Mouse (Mus musculus): Measurements from ENCODE around the gene Ift20. TPM values are rescaled to one million over a fixed set of nuclear protein-coding genes. Genes with fewer than 3 reads are reported as not detected.
"Not testable (repeated sequence)": the region's sequence is repeated elsewhere in the genome, so short reads cannot be mapped to it uniquely, and the experiment has no call there.

Ift20 gene
- polyA plus RNA-seq, 1 experiment, result 61.6 TPM

GRCm38 (mm10) chr11:78523241-78523955 is 12.8 kb upstream of the Ift20 start:
- peaks cover 6% of the 10 kb centered on the region for H3K36me3 ChIP-seq (ENCODE audit: control insufficient read depth, insufficient read depth, low read length)
- DNase-seq, result no peak
- H3K27me3 ChIP-seq (replicated peaks; ENCODE audit: control insufficient read depth, insufficient read depth, low read length), result no peaks in the 10 kb centered on the region

GRCm38 (mm10) chr11:78524838-78525237 is 11.3 kb upstream of the Ift20 start:
- H3K27me3 ChIP-seq (replicated peaks; ENCODE audit: control insufficient read depth, insufficient read depth, low read length), result no peaks in the 10 kb centered on the region
- DNase-seq, result no peak
- H3K36me3 ChIP-seq (ENCODE audit: control insufficient read depth, insufficient read depth, low read length), result peaks cover 6% of the 10 kb centered on the region
- no peak overlapping the region for H3K4me3 ChIP-seq (ENCODE audit: insufficient read depth, low read depth, low read length)
- TF ChIP-seq POLR2A (IDR thresholded peaks at IDR 0.05; ENCODE audit: low read depth, low read length), result no peak
- TF ChIP-seq CTCF (conservative IDR thresholded peaks at IDR 0.05; ENCODE audit: insufficient read depth, insufficient read length, low read depth, low read length), result no peak
- WGBS, result 77% methylated on average over 2 of the region's 2 CpGs
- H3K27ac ChIP-seq (ENCODE audit: insufficient read depth, low read depth, low read length), result no peak overlapping the region
- peaks cover 9% of the 10 kb centered on the region; the same call in 1 of the 2 replicates for H3K4me1 ChIP-seq (ENCODE audit: control insufficient read depth, insufficient read depth, low read length)

More at GRCm38 (mm10) chr11:78523241-78523955, 12.8 kb upstream of the Ift20 start:
- TF ChIP-seq POLR2A (IDR thresholded peaks at IDR 0.05; ENCODE audit: low read depth, low read length), result no peak
- TF ChIP-seq CTCF (conservative IDR thresholded peaks at IDR 0.05; ENCODE audit: insufficient read depth, insufficient read length, low read depth, low read length), result no peak
- H3K4me3 ChIP-seq (ENCODE audit: insufficient read depth, low read depth, low read length), result no peak overlapping the region
- 74% methylated on average over 9 of the region's 9 CpGs for WGBS
- peaks cover 9% of the 10 kb centered on the region; the same call in 1 of the 2 replicates for H3K4me1 ChIP-seq (ENCODE audit: control insufficient read depth, insufficient read depth, low read length)
- H3K27ac ChIP-seq (ENCODE audit: insufficient read depth, low read depth, low read length), result peak overlapping the region; percentile 32

DNA sequence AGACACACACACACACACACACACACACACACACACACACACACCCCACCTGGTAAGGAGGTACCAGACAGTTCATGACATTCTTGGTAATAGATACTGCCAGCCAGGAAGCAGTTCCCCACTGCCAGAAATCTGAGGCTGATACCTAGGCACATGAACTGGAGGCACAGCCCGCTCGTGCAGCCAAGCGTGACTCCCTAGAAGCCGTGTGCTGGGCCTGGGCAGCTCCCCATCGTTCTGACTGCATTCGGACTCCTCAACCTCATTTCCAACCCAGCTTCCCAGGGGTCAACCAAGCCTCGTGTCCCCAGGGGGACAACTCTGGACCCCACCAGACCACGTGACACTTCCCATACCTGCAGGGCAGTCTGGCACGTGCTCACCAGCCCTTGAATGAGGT is 7.4 kb upstream of the Ift20 start:
- TF ChIP-seq POLR2A (IDR thresholded peaks at IDR 0.05; ENCODE audit: low read depth, low read length) (no peak), CTCF (conservative IDR thresholded peaks at IDR 0.05; ENCODE audit: insufficient read depth, insufficient read length, low read depth, low read length) (no peak)
- 42% methylated on average over 9 of the region's 9 CpGs for WGBS
- H3K4me1 ChIP-seq (ENCODE audit: control insufficient read depth, insufficient read depth, low read length), result no peaks in the 10 kb centered on the region
- H3K27ac ChIP-seq (ENCODE audit: insufficient read depth, low read depth, low read length), result no peak overlapping the region
- H3K27me3 ChIP-seq (replicated peaks; ENCODE audit: control insufficient read depth, insufficient read depth, low read length), result no peaks in the 10 kb centered on the region
- H3K4me3 ChIP-seq (ENCODE audit: insufficient read depth, low read depth, low read length), result no peak overlapping the region
- no peak for DNase-seq
- H3K36me3 ChIP-seq (ENCODE audit: control insufficient read depth, insufficient read depth, low read length), result no peaks in the 10 kb centered on the region; the same call in 1 of the 2 replicates

GRCm38 (mm10) chr11:78530001-78530400 is 6.2 kb upstream of the Ift20 start:
- TF ChIP-seq POLR2A (IDR thresholded peaks at IDR 0.05; ENCODE audit: low read depth, low read length), result no peak
- no peak for TF ChIP-seq CTCF (conservative IDR thresholded peaks at IDR 0.05; ENCODE audit: insufficient read depth, insufficient read length, low read depth, low read length)
- H3K4me3 ChIP-seq (ENCODE audit: insufficient read depth, low read depth, low read length), result no peak overlapping the region
- 78% methylated on average over 12 of the region's 12 CpGs for WGBS

GRCm38 (mm10) chr11:78531046-78531445 is 5.1 kb upstream of the Ift20 start:
- Histone ChIP-seq H3K36me3 (ENCODE audit: control insufficient read depth, insufficient read depth, low read length) (no peaks in the 10 kb centered on the region), H3K27me3 (replicated peaks; ENCODE audit: control insufficient read depth, insufficient read depth, low read length) (no peaks in the 10 kb centered on the region), H3K4me1 (ENCODE audit: control insufficient read depth, insufficient read depth, low read length) (0 out of 2 replicates have a peak, but pooled peaks cover 4% of the 10 kb centered on the region), H3K4me3 (ENCODE audit: insufficient read depth, low read depth, low read length) (no peak overlapping the region), H3K27ac (ENCODE audit: insufficient read depth, low read depth, low read length) (peak overlapping the region; percentile 29)
- WGBS, result 48% methylated on average over 6 of the region's 6 CpGs
- no peak for TF ChIP-seq POLR2A (IDR thresholded peaks at IDR 0.05; ENCODE audit: low read depth, low read length)
- no peak for TF ChIP-seq CTCF (conservative IDR thresholded peaks at IDR 0.05; ENCODE audit: insufficient read depth, insufficient read length, low read depth, low read length)
- DNase-seq, result peak; percentile 87

More at GRCm38 (mm10) chr11:78530001-78530400, 6.2 kb upstream of the Ift20 start:
- Histone ChIP-seq H3K36me3 (ENCODE audit: control insufficient read depth, insufficient read depth, low read length) (no peaks in the 10 kb centered on the region), H3K4me1 (ENCODE audit: control insufficient read depth, insufficient read depth, low read length) (0 out of 2 replicates have a peak, but pooled peaks cover under 1% of the 10 kb centered on the region), H3K27me3 (replicated peaks; ENCODE audit: control insufficient read depth, insufficient read depth, low read length) (no peaks in the 10 kb centered on the region), H3K27ac (ENCODE audit: insufficient read depth, low read depth, low read length) (no peak overlapping the region)
- no peak for DNase-seq

GRCm38 (mm10) chr11:78531515-78531914 is 4.6 kb upstream of the Ift20 start:
- H3K27ac ChIP-seq (ENCODE audit: insufficient read depth, low read depth, low read length), result peak overlapping the region; percentile 29; the same call in 1 of the 2 replicates
- H3K4me1 ChIP-seq (ENCODE audit: control insufficient read depth, insufficient read depth, low read length); DNase-seq; H3K27me3 ChIP-seq (replicated peaks; ENCODE audit: control insufficient read depth, insufficient read depth, low read length); H3K4me3 ChIP-seq (ENCODE audit: insufficient read depth, low read depth, low read length); H3K36me3 ChIP-seq (ENCODE audit: control insufficient read depth, insufficient read depth, low read length): not testable (repeated sequence)
- WGBS, result 70% methylated on average over 10 of the region's 10 CpGs

DNA sequence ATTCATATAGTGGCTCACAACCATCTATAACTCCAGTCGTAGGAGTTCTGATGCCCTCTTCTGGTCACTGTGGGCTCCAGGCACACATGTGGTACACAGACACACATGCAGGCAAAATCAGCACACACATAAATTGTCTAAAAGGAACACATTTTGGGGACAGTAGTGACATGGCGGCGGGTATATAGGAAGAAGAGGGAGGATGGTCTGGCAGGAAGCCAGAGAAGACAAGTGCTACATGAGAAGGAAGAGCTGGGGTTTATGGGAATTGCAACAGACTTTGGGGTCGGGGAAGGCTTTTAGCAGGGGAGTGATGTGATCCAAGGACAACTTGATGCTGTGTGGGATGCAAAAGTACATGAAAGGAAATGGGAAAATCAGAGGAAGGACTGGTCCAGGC is 1.6 kb upstream of the Ift20 start:
- TF ChIP-seq POLR2A (IDR thresholded peaks at IDR 0.05; ENCODE audit: low read depth, low read length) (no peak), CTCF (conservative IDR thresholded peaks at IDR 0.05; ENCODE audit: insufficient read depth, insufficient read length, low read depth, low read length) (no peak)
- DNase-seq, result no peak
- H3K36me3 ChIP-seq (ENCODE audit: control insufficient read depth, insufficient read depth, low read length), result no peaks in the 10 kb centered on the region
- peaks cover 11% of the 10 kb centered on the region; the same call in 1 of the 2 replicates for H3K4me1 ChIP-seq (ENCODE audit: control insufficient read depth, insufficient read depth, low read length)
- no peaks in the 10 kb centered on the region for H3K27me3 ChIP-seq (replicated peaks; ENCODE audit: control insufficient read depth, insufficient read depth, low read length)
- WGBS, result 72% methylated on average over 4 of the region's 4 CpGs
- no peak overlapping the region for H3K4me3 ChIP-seq (ENCODE audit: insufficient read depth, low read depth, low read length)
- H3K27ac ChIP-seq (ENCODE audit: insufficient read depth, low read depth, low read length), result no peak overlapping the region
